In genomic region chr13:102991196-102991595, GRCm38 (mm10) we compare ENCODE assay signal across 28 mouse cellular contexts.
"Had no signal": no experiment of that assay in that cellular context is flagged by ENCODE, and none has a peak within 500 bp of the region (broad histone marks: within the 10 kb centered on the region; RNA-seq: fewer than 3 reads in every experiment).

No protein-coding gene starts in this region.

- H3K27me3 ChIP-seq: embryonic facial prominence, embryonic 12.5 days; embryonic facial prominence, embryonic 13.5 days; embryonic facial prominence, embryonic 15.5 days; forebrain, embryonic 12.5 days; forebrain, embryonic 13.5 days; forebrain, embryonic 15.5 days had no signal

- H3K27ac ChIP-seq: embryonic facial prominence, embryonic 10.5 days; embryonic facial prominence, embryonic 12.5 days; embryonic facial prominence, embryonic 13.5 days; embryonic facial prominence, embryonic 15.5 days; forebrain, embryonic 10.5 days; forebrain, embryonic 12.5 days; forebrain, embryonic 13.5 days; forebrain, embryonic 15.5 days; gastrocnemius, adult 2 months; heart, adult 2 months had no signal

- H3K4me3 ChIP-seq: embryonic facial prominence, embryonic 10.5 days; embryonic facial prominence, embryonic 12.5 days; embryonic facial prominence, embryonic 13.5 days; embryonic facial prominence, embryonic 15.5 days; erythroblast, embryonic 14.5 days; forebrain, embryonic 10.5 days; forebrain, embryonic 12.5 days; forebrain, embryonic 13.5 days; forebrain, embryonic 15.5 days; gastrocnemius, adult 2 months; heart, adult 2 months had no signal

- H3K9ac ChIP-seq: embryonic facial prominence, embryonic 12.5 days; embryonic facial prominence, embryonic 13.5 days; embryonic facial prominence, embryonic 15.5 days; forebrain, embryonic 12.5 days; forebrain, embryonic 13.5 days; forebrain, embryonic 15.5 days; forebrain, postnatal 0 days had no signal

- ATAC-seq: forebrain, embryonic 13.5 days; forebrain, embryonic 14.5 days; forebrain, embryonic 15.5 days; forebrain, embryonic 16.5 days; forebrain, postnatal 0 days had no signal

- H3K9me3 ChIP-seq: embryonic facial prominence, embryonic 10.5 days; embryonic facial prominence, embryonic 12.5 days; embryonic facial prominence, embryonic 13.5 days; embryonic facial prominence, embryonic 15.5 days; forebrain, embryonic 10.5 days; forebrain, embryonic 12.5 days; forebrain, embryonic 13.5 days; forebrain, embryonic 15.5 days had no signal

- H3K4me1 ChIP-seq: embryonic facial prominence, embryonic 12.5 days; embryonic facial prominence, embryonic 15.5 days; forebrain, embryonic 15.5 days had no signal

- H3K4me2 ChIP-seq: embryonic facial prominence, embryonic 12.5 days; embryonic facial prominence, embryonic 15.5 days; forebrain, embryonic 12.5 days; forebrain, embryonic 13.5 days; forebrain, embryonic 15.5 days had no signal

- H3K36me3 ChIP-seq: embryonic facial prominence, embryonic 10.5 days; embryonic facial prominence, embryonic 12.5 days; embryonic facial prominence, embryonic 13.5 days; embryonic facial prominence, embryonic 15.5 days; forebrain, embryonic 10.5 days; forebrain, embryonic 12.5 days; forebrain, embryonic 15.5 days had no signal

- DNase-seq: cerebellum, adult 2 months; cerebellum, adult 8-10 months; cerebellum, adult 9-10 months; cerebellum, adult 9-11 months; cerebellum, postnatal 10 days; cerebellum, postnatal 14 days; cerebellum, postnatal 25 days; cerebellum, postnatal 36 days; embryo, embryonic 11 days; forebrain, postnatal 0 days; gastrocnemius, adult 2 months; gastrocnemius, postnatal 10 days; gastrocnemius, postnatal 14 days; gastrocnemius, postnatal 25 days; gastrocnemius, postnatal 36 days; heart, adult 18-20 months; heart, adult 2 months had no signal
